Mouse (Mus musculus): Measurements from ENCODE around the gene 1810062G17Rik.
A peak's percentile ranks its signal among the peaks of the same experiment; 100 is the strongest.

The 1810062G17Rik gene

GRCm38 (mm10) chr3:36476261-36477155 lies 771 bp downstream of the 1810062G17Rik start:
- DNase-seq: peak in 1 of 2 experiments; percentile 22

GRCm38 (mm10) chr3:36478776-36479175 lies 3.0 kb downstream of the 1810062G17Rik start:
- DNase-seq: no peak

GRCm38 (mm10) chr3:36480486-36480885 lies 4.7 kb downstream of the 1810062G17Rik start:
- peak in 1 of 2 experiments; percentile 57 for DNase-seq

GRCm38 (mm10) chr3:36481776-36482193 lies 6.0 kb downstream of the 1810062G17Rik start:
- DNase-seq: peak; percentile 84 to 85

- DNase-seq: peak in 1 of 2 experiments; percentile 45
These were observed 7.2 kb downstream of the 1810062G17Rik start for GRCm38 (mm10) chr3:36482940-36483339.

- DNase-seq: no peak
These were observed 8.6 kb downstream of the 1810062G17Rik start for GRCm38 (mm10) chr3:36484292-36484691.

- peak; percentile 30 for DNase-seq
These were observed 10.4 kb downstream of the 1810062G17Rik start for GRCm38 (mm10) chr3:36486176-36486575.

- DNase-seq: no peak
These were observed 11.1 kb downstream of the 1810062G17Rik start for GRCm38 (mm10) chr3:36486881-36487280.

GRCm38 (mm10) chr3:36488367-36488766 lies 12.6 kb downstream of the 1810062G17Rik start:
- DNase-seq: no peak

- no peak for DNase-seq
These were observed 13.3 kb downstream of the 1810062G17Rik start for GRCm38 (mm10) chr3:36488899-36489589.

GRCm38 (mm10) chr3:36489590-36489910 lies 13.8 kb downstream of the 1810062G17Rik start:
- no peak for DNase-seq

GRCm38 (mm10) chr3:36491535-36491934 lies 15.8 kb downstream of the 1810062G17Rik start:
- DNase-seq: no peak

GRCm38 (mm10) chr3:36492716-36493391 lies 17.1 kb downstream of the 1810062G17Rik start:
- DNase-seq: no peak

GRCm38 (mm10) chr3:36493641-36494283 lies 18.0 kb downstream of the 1810062G17Rik start:
- DNase-seq: peak in 1 of 2 experiments; percentile 51

GRCm38 (mm10) chr3:36494613-36495012 lies 18.9 kb downstream of the 1810062G17Rik start:
- no peak for DNase-seq

- peak; percentile 86 to 89 for DNase-seq
These were observed 19.7 kb downstream of the 1810062G17Rik start for GRCm38 (mm10) chr3:36495436-36495835.

- no peak for DNase-seq
These were observed 20.5 kb downstream of the 1810062G17Rik start for GRCm38 (mm10) chr3:36496273-36496672.

- peak; percentile 64 to 73 for DNase-seq
These were observed 21.0 kb downstream of the 1810062G17Rik start for GRCm38 (mm10) chr3:36496746-36497145.

- DNase-seq: no peak
These were observed 22.5 kb downstream of the 1810062G17Rik start for GRCm38 (mm10) chr3:36498224-36498623.

GRCm38 (mm10) chr3:36499418-36499817 lies 23.7 kb downstream of the 1810062G17Rik start:
- DNase-seq: no peak

- no peak for DNase-seq
These were observed 25.2 kb downstream of the 1810062G17Rik start for GRCm38 (mm10) chr3:36500976-36501375.

GRCm38 (mm10) chr3:36501546-36501945 lies 25.8 kb downstream of the 1810062G17Rik start:
- no peak for DNase-seq

GRCm38 (mm10) chr3:36505306-36505705 lies 29.6 kb downstream of the 1810062G17Rik start:
- DNase-seq: no peak
